Mouse (Mus musculus) limb, embryonic 11.5 days (tissue): ENCODE measurements around the gene Afg3l1. TPM values are rescaled to one million over a fixed set of nuclear protein-coding genes. Genes with fewer than 3 reads are reported as not detected.
A peak's percentile ranks its signal among the peaks of the same experiment; 100 is the strongest.

Source experiments
- ATAC-seq: fragments of 200-750 bp; cut with Nextera tagmentation; 2 replicates; pipeline ENCODE4 v1.8.0; 2017; ENCODE audit warnings: low read depth; ENCODE audit not compliant: insufficient number of reproducible peaks, low FRiP score, low TSS enrichment
- DNase-seq: peaks from one replicate; pipeline ENCODE4 v3.0.0-alpha.2; 2015; ENCODE audit warnings: low spot score
- H3K27ac ChIP-seq: fragments of 300-500 bp; sonication (generic); replicated peaks from 2 replicates; pipeline ENCODE4 v1.5.1; 2014; ENCODE audit warnings: low read depth, mild to moderate bottlenecking, low read length
- H3K27me3 ChIP-seq: fragments of 300-500 bp; sonication (generic); 2 replicates; pipeline ENCODE4 v1.6.1; 2014; ENCODE audit warnings: mild to moderate bottlenecking, low read length, mixed read lengths; ENCODE audit not compliant: control insufficient read depth, insufficient read depth
- H3K36me3 ChIP-seq: fragments of 300-500 bp; sonication (generic); 2 replicates; pipeline ENCODE4 v1.6.1; 2014; ENCODE audit warnings: mild to moderate bottlenecking, low read length, moderate library complexity, mixed read lengths; ENCODE audit not compliant: control insufficient read depth, insufficient read depth
- H3K4me1 ChIP-seq: fragments of 300-500 bp; sonication (generic); 2 replicates; pipeline ENCODE4 v1.6.1; 2014; ENCODE audit warnings: low read length, mixed read lengths; ENCODE audit not compliant: control insufficient read depth, insufficient read depth
- H3K4me2 ChIP-seq: fragments of 300-500 bp; sonication (generic); 2 replicates; pipeline ENCODE4 v1.6.1; 2014; ENCODE audit warnings: low read depth, mild to moderate bottlenecking, moderate library complexity; ENCODE audit not compliant: severe bottlenecking
- H3K4me3 ChIP-seq: fragments of 300-500 bp; sonication (generic); 2 replicates; pipeline ENCODE4 v1.5.1; 2014; ENCODE audit warnings: low read depth, low read length
- H3K9ac ChIP-seq: fragments of 300-500 bp; sonication (generic); 2 replicates; pipeline ENCODE4 v1.6.1; 2014; ENCODE audit warnings: mild to moderate bottlenecking, low read length
- H3K9me3 ChIP-seq: fragments of 300-500 bp; sonication (generic); 2 replicates; pipeline ENCODE4 v1.6.1; 2016; ENCODE audit warnings: low read length; ENCODE audit not compliant: control insufficient read depth
- WGBS: fragments of 180-500 bp; shearing (Covaris S2); extraction: QIAGEN DNeasy Blood & Tissue Kit; methylation state at CpG from one replicate; pipeline ENCODE4 v1.1.7; 2014; 5-methylcytosine and 5-hydroxymethylcytosine counted together
- polyA plus RNA-seq: library from polyadenylated mRNA; unstranded; fragments of >200 nt; fragmentation: Nextera tagmentation; extraction: Ambion mirVana; gene quantifications from 2 replicates; pipeline ENCODE4 v1.2.1, GENCODE M21; 2014

The Afg3l1 gene
- polyA plus RNA-seq, 1 experiment from 2014 or later = 36.5 TPM

DNA sequence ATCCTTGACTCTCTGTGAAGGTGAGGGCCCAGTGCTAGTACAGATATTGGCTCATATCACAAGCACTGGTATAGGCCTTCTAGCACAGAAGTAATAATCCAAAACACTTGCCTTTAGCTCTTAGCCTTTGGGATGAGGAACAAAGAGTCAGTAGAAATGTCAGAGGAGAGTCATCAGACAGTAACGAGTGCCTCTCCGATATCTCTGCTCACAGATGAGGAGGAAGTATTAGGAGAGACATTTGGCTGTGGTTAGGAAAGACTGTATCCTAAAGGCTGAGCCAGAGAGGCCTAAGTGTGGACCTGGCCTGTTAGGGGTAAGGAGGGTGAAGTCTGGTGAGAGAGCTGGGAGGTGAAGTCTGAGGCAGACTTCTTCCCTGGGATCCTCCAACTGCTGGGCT is 35.9 kb upstream of the Afg3l1 start:
- H3K9ac ChIP-seq = no peak overlapping the region
- no peak overlapping the region for H3K4me2 ChIP-seq
- ATAC-seq (no peak), DNase-seq (no peak)
- no peaks in the 10 kb centered on the region for H3K9me3 ChIP-seq
- WGBS = 94% methylated on average over 2 of the region's 2 CpGs
- 0 out of 2 replicates have a peak, but pooled peaks cover 2% of the 10 kb centered on the region for H3K4me1 ChIP-seq
- no peaks in the 10 kb centered on the region for H3K36me3 ChIP-seq
- H3K4me3 ChIP-seq = no peak overlapping the region
- no peak overlapping the region for H3K27ac ChIP-seq
- no peaks in the 10 kb centered on the region for H3K27me3 ChIP-seq

DNA sequence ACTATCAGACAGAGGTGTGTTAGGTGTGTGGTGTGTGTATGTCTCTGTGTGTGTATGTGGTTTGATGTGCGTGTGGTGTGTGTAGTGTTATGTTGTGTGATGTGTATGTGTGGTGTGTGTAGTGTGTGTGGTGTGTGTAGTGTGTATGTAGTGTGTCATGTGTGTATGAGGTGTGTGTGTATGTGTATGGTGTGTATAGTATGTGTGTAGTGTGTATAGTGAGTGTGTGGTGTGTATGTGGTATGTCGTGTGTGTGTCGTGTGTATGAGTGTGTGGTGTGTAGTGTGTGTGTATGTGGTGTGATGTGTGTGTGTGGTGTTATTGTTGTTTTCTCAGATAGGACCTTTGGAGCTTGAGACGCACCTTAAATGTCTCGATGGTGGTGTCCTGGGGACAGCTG is 35.4 kb upstream of the Afg3l1 start:
- Histone ChIP-seq H3K9ac (no peak overlapping the region; the same call in 1 of the 2 replicates), H3K27me3 (no peaks in the 10 kb centered on the region), H3K9me3 (no peaks in the 10 kb centered on the region), H3K27ac (no peak overlapping the region), H3K4me2 (peak overlapping the region; percentile 48; the same call in 1 of the 2 replicates), H3K4me3 (peak overlapping the region; percentile 64; the same call in 1 of the 2 replicates), H3K4me1 (0 out of 2 replicates have a peak, but pooled peaks cover 2% of the 10 kb centered on the region), H3K36me3 (no peaks in the 10 kb centered on the region)
- ATAC-seq (peak; percentile 10; the same call in 1 of the 2 replicates), DNase-seq (no peak)
- 80% methylated on average over 5 of the region's 5 CpGs for WGBS

DNA sequence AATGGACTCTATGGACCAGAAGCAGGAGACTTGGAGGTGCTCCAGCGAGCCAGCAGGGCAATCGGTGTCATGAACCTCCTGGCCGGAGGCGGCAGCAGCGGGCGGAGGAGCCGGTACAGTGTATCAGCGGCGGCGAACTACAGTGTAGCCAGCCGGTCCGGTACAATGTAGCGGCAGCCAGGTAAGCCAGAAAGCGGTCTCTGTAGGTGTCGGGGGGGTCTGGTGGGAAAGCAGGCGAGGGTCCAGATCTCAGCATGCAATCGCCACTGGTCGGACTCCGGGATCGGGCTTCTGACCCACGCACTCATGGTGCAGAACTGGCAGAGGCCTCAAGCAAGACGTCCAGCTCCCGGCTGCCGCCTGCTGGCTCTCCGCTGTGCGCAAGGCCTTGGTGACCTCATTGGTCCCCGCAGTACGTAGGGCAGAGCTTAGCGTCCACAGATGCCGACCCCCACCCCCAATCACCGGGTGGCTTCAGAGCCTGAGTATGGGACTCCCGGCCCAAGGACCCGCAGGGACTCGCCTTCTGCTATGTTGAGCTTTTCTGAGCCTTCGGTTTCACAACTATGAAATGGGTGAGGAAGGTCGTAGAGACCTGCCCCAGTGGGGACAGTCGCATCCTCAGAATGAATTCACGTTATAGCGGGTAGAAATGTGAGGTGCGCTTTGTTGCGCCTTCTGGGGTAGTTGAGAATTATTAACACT is 34.7 kb upstream of the Afg3l1 start:
- 2% methylated on average over 41 of the region's 41 CpGs for WGBS
- no peaks in the 10 kb centered on the region for H3K27me3 ChIP-seq
- H3K27ac ChIP-seq = no peak overlapping the region; the same call in 1 of the 2 replicates
- peak overlapping the region; percentile 48 for H3K4me2 ChIP-seq
- H3K9ac ChIP-seq = peak overlapping the region; percentile 89
- no peaks in the 10 kb centered on the region for H3K36me3 ChIP-seq
- DNase-seq (peak; percentile 95), ATAC-seq (peak; percentile 93)
- 0 out of 2 replicates have a peak, but pooled peaks cover 2% of the 10 kb centered on the region for H3K4me1 ChIP-seq
- H3K9me3 ChIP-seq = no peaks in the 10 kb centered on the region
- peak overlapping the region; percentile 64 for H3K4me3 ChIP-seq

DNA sequence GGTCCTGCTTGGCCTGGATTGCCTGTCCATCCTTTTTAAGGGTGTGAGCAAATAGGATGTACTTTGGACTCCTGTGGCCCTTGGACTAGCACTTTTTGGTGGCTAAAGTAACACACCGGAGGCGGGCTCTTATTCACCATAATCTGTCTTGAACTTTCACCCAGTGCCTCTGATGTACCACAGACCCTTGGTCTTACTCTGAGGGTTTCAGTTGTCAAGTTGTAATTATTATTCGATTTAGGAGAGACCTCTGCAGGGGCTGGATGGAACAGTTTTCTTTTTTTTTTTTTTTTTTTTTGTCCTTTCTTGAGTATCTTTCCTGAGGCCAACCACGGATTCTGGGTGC is 34.2 kb upstream of the Afg3l1 start:
- DNase-seq (no peak), ATAC-seq (no peak)
- Histone ChIP-seq H3K27me3 (no peaks in the 10 kb centered on the region), H3K4me3 (peak overlapping the region; percentile 64), H3K4me2 (peak overlapping the region; percentile 48), H3K27ac (no peak overlapping the region), H3K4me1 (0 out of 2 replicates have a peak, but pooled peaks cover 2% of the 10 kb centered on the region), H3K9ac (peak overlapping the region; percentile 89), H3K36me3 (no peaks in the 10 kb centered on the region), H3K9me3 (no peaks in the 10 kb centered on the region)
- WGBS = 34% methylated on average over 4 of the region's 4 CpGs

DNA sequence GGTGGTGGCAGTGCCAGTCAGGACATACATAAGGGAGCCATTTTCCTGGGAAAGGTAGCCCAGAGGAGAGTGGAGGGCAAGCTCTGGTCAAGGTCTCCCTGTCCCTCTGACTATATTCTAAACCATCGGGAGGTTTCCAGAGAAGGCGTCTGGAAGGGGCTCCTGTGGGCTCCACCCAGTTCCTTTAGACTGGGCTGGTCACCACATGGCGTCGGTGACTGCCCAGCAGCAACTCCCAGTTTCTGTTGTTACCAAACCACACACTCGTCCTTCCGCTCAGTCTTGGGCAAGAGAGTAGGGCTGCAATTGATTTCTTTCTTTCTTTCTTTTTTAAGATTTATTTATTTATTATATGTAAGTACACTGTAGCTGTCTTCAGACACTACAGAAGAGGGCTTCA is 33.6 kb upstream of the Afg3l1 start:
- Histone ChIP-seq H3K27ac (no peak overlapping the region), H3K4me2 (no peak overlapping the region; the same call in 1 of the 2 replicates), H3K4me1 (0 out of 2 replicates have a peak, but pooled peaks cover 2% of the 10 kb centered on the region), H3K27me3 (no peaks in the 10 kb centered on the region), H3K9me3 (no peaks in the 10 kb centered on the region), H3K4me3 (no peak overlapping the region), H3K9ac (no peak overlapping the region), H3K36me3 (no peaks in the 10 kb centered on the region)
- DNase-seq (no peak), ATAC-seq (no peak)
- WGBS = 83% methylated on average over 6 of the region's 6 CpGs

DNA sequence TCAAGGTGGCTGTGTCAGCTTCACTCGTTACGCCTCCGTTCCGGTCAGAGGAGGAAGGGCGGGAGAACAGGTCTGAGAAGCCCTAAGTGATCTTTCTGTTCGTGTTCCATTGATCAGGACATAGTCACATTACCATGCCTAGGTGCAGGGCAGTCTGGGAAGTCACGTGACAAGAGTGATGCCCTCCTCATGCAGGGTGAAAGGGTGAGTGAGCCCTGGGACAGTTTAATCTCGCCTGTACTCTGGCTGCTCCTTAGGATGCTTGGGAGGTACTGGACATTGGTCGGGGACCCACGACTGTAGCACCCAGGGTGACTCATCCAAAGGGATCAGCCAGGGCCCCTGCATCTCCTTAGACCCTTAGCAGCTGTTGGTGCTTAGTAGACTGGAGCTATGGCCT is 31.7 kb upstream of the Afg3l1 start:
- no peak overlapping the region for H3K27ac ChIP-seq

DNA sequence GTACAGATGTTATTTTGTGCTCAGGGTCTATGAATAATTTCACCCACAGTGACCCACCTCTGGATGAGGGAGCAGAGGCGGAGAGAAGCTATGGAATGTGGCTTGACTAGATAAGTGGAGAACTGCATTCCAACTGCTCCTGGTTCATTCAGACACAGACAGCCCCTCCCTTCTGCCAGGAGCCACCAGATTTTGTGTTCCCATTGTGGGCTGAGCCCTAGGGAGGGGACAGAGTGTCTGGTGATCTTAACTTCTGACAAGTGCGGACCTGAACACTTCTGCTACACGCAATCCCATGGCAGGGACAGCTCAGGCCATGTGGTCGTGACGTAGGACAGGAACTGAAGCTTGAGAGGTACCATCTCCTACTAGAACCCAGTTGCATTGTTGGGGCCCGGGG is 30.9 kb upstream of the Afg3l1 start:
- H3K36me3 ChIP-seq = no peaks in the 10 kb centered on the region
- WGBS = 86% methylated on average over 6 of the region's 6 CpGs

More for the DNA sequence above, 31.7 kb upstream of the Afg3l1 start:
- Histone ChIP-seq H3K27me3 (no peaks in the 10 kb centered on the region), H3K9ac (no peak overlapping the region), H3K9me3 (no peaks in the 10 kb centered on the region), H3K4me2 (no peak overlapping the region), H3K4me1 (0 out of 2 replicates have a peak, but pooled peaks cover 2% of the 10 kb centered on the region), H3K36me3 (no peaks in the 10 kb centered on the region), H3K4me3 (no peak overlapping the region)
- DNase-seq = no peak
- 84% methylated on average over 10 of the region's 10 CpGs for WGBS
- ATAC-seq = no peak

DNA sequence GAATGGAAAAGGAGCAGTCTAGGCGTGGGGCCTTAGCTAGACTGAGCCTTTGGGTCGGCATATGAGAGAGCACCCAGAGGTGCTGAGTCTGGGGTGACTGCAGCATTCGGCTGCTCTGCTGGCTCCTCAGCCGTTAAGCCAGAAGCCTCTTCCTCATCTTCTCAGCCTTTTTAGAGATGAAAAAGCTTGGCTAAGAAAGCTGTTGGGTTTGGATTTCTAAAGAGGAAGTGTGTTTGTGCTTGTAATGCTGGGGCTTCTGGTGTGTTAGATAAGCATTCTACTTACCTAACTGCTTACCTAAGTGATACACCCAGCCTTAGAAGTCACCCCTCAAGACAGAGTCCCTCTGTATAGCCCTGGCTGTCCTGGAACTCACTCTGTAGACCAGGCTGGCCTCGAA is 26.9 kb upstream of the Afg3l1 start:
- peaks cover 8% of the 10 kb centered on the region for H3K36me3 ChIP-seq
- H3K9ac ChIP-seq = no peak overlapping the region
- WGBS = 92% methylated on average over 5 of the region's 5 CpGs
- H3K27ac ChIP-seq = no peak overlapping the region
- no peak overlapping the region for H3K4me2 ChIP-seq
- H3K4me3 ChIP-seq = no peak overlapping the region
- DNase-seq = no peak
- no peaks in the 10 kb centered on the region for H3K9me3 ChIP-seq
- no peaks in the 10 kb centered on the region for H3K4me1 ChIP-seq
- ATAC-seq = no peak
- H3K27me3 ChIP-seq = no peaks in the 10 kb centered on the region

More for the DNA sequence above, 30.9 kb upstream of the Afg3l1 start:
- ATAC-seq (no peak), DNase-seq (no peak)
- no peaks in the 10 kb centered on the region for H3K27me3 ChIP-seq
- 0 out of 2 replicates have a peak, but pooled peaks cover 2% of the 10 kb centered on the region for H3K4me1 ChIP-seq
- no peak overlapping the region for H3K4me3 ChIP-seq
- H3K9ac ChIP-seq = no peak overlapping the region
- no peak overlapping the region for H3K4me2 ChIP-seq
- H3K27ac ChIP-seq = no peak overlapping the region
- no peaks in the 10 kb centered on the region for H3K9me3 ChIP-seq
